Mouse (Mus musculus) intestine, postnatal 0 days (tissue): ENCODE data around the gene Cdkal1. TPM values are rescaled to one million over a fixed set of nuclear protein-coding genes. Genes with fewer than 3 reads are reported as not detected.

Experiments used
- ATAC-seq: fragments of 200-750 bp; cut with Nextera tagmentation; 2 replicates; pipeline ENCODE4 v1.8.0; 2017; ENCODE audit warnings: mild to moderate bottlenecking, moderate TSS enrichment, moderate library complexity
- H3K27ac ChIP-seq: fragments of 300-500 bp; sonication (generic); 2 replicates; pipeline ENCODE4 v1.5.1; 2014; ENCODE audit warnings: mild to moderate bottlenecking, low read depth, low read length, moderate library complexity
- H3K27me3 ChIP-seq: fragments of 300-500 bp; sonication (generic); replicated peaks from 2 replicates; pipeline ENCODE4 v1.6.1; 2014; ENCODE audit warnings: low read length, mixed read lengths; ENCODE audit not compliant: control insufficient read depth, insufficient read depth
- H3K36me3 ChIP-seq: fragments of 300-500 bp; sonication (generic); 2 replicates; pipeline ENCODE4 v1.6.1; 2014; ENCODE audit warnings: mild to moderate bottlenecking, moderate library complexity; ENCODE audit not compliant: control insufficient read depth, insufficient read depth
- H3K4me1 ChIP-seq: fragments of 300-500 bp; sonication (generic); replicated peaks from 2 replicates; pipeline ENCODE4 v1.6.1; 2014; ENCODE audit warnings: antibody characterized with exemption, low read length, mixed read lengths; ENCODE audit not compliant: control insufficient read depth, insufficient read depth
- H3K4me2 ChIP-seq: fragments of 300-500 bp; sonication (generic); replicated peaks from 2 replicates; pipeline ENCODE4 v1.6.1; 2014; ENCODE audit warnings: low read depth, mild to moderate bottlenecking, moderate library complexity
- H3K4me3 ChIP-seq: fragments of 300-500 bp; sonication (generic); 2 replicates; pipeline ENCODE4 v1.5.1; 2014; ENCODE audit warnings: low read depth, low read length
- H3K9ac ChIP-seq: fragments of 300-500 bp; sonication (generic); 2 replicates; pipeline ENCODE4 v1.6.1; 2014; ENCODE audit warnings: mild to moderate bottlenecking, low read depth, low read length
- H3K9me3 ChIP-seq: fragments of 300-500 bp; sonication (generic); 2 replicates; pipeline ENCODE4 v1.6.1; 2016; ENCODE audit warnings: mixed run types; ENCODE audit not compliant: control insufficient read depth
- CTCF ChIP-seq: sonication (generic); IDR thresholded peaks from 2 replicates; pipeline ENCODE4 v1.5.1; 2016; ENCODE audit warnings: low read depth, mild to moderate bottlenecking, control low read depth, antibody characterized with exemption, moderate library complexity
- WGBS: fragments of 180-500 bp; shearing (Covaris S2); extraction: QIAGEN DNeasy Blood & Tissue Kit; methylation state at CpG from one replicate; pipeline ENCODE4 v1.1.7; 2014; 5-methylcytosine and 5-hydroxymethylcytosine counted together
- polyA plus RNA-seq: library from polyadenylated mRNA; unstranded; fragments of >200 nt; fragmentation: Nextera tagmentation; extraction: Ambion mirVana; gene quantifications from 2 replicates; pipeline ENCODE4 v1.2.1, GENCODE M21; 2015

Gene Cdkal1
- polyA plus RNA-seq, 1 experiment from 2014 or later = 13.5 TPM

DNA sequence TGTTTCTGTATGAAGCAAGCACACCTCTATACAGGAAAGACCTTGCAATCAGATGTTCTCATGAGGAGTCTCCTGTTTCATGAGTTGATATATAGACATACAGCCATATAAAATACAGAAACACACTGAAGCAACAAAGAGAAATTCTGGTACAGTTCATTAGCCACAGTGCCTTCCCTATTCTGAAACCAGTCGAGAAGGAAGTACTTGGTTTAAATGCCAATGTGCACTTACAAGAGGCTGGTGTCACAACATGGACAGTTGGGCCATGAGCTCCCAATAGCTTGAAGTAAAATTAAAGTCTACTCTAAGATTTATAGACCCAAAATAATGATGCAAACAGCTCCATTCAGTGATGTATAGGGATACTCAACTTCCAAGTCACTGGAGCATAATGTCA, 132.3 kb downstream of the Cdkal1 start:
- Histone ChIP-seq H3K4me2 (no peak overlapping the region), H3K36me3 (no peaks in the 10 kb centered on the region), H3K4me1 (no peaks in the 10 kb centered on the region), H3K27me3 (no peaks in the 10 kb centered on the region), H3K9ac (no peak overlapping the region), H3K27ac (no peak overlapping the region), H3K9me3 (no peaks in the 10 kb centered on the region), H3K4me3 (no peak overlapping the region)
- WGBS = 83% methylated on average over 1 of the region's 1 CpGs
- ATAC-seq = no peak
- TF ChIP-seq CTCF = no peak

DNA sequence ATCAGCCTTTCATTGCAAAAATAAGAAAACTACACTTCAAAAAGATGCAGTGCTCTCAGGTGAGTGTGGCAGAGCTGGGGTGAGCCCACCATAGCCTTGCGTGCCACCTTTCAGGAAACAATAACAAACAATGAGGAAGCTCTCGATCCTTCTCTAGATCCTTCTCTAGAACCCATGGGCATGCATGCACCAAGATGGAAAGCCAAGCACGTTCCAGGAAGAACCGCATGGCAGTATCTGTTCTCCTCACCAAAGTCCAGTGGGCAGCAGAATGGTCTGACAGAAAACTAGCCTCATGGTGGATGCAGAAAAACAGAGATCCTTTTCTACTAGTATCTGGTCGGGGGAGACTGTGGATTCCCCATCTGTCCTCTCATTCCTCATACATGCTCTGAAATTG, 134.3 kb downstream of the Cdkal1 start:
- no peaks in the 10 kb centered on the region for H3K36me3 ChIP-seq
- no peak for ATAC-seq
- no peak overlapping the region for H3K4me2 ChIP-seq
- H3K9ac ChIP-seq = no peak overlapping the region
- WGBS = 96% methylated on average over 5 of the region's 5 CpGs
- TF ChIP-seq CTCF = no peak
- H3K4me1 ChIP-seq = no peaks in the 10 kb centered on the region
- H3K9me3 ChIP-seq = no peaks in the 10 kb centered on the region
- no peak overlapping the region for H3K4me3 ChIP-seq
- no peaks in the 10 kb centered on the region for H3K27me3 ChIP-seq
- no peak overlapping the region for H3K27ac ChIP-seq

DNA sequence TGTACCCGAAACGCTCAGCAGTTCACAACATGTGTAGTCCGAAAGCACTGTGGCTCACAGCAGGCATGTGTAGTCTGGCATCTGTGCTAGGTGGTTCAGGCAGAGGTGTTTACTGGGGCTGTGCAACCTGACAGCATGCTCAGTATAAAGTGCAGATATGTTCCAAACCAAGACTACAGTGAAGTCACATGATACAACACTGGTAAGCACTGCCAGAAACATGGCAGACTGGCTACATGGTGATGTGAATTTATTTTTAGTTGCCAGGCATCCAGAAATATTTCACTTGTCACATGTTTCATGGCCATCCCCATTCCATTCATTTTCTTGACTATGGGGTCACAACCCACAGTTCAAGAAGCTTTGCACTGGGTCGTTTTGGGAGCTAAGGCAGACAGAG, 138.9 kb downstream of the Cdkal1 start:
- Histone ChIP-seq H3K4me2 (no peak overlapping the region), H3K27me3 (no peaks in the 10 kb centered on the region), H3K9me3 (no peaks in the 10 kb centered on the region), H3K27ac (no peak overlapping the region), H3K4me1 (no peaks in the 10 kb centered on the region), H3K36me3 (no peaks in the 10 kb centered on the region), H3K9ac (no peak overlapping the region), H3K4me3 (no peak overlapping the region)
- 80% methylated on average over 4 of the region's 4 CpGs for WGBS
- ATAC-seq = no peak
- TF ChIP-seq CTCF = no peak

DNA sequence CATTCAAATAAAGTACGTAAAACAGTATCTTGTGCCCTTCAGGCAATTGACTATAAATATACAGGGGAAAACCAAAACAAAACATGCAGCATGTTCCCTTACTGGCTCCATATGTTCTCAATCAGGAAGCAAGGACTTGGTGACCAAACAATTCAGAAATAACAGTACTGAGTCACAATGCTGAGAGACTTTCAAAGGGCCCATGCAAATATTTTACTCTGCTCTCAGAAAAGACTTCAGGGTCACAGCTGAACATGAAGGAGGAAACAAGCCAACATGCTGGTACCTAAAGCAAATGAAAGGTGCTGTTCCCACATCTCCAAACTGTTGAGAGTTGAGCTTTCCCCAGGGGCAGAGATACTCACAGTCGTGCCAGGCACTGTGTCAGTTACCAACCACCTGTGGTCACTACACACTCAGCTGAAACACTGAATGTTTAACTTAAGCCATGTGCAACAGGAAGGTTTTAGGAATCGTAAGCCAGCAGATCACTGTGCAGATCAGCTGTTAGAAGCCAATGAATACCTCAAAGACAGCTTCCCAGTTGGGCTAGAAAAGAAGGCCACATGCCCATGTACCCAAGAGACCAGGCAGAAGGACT, 140.1 kb downstream of the Cdkal1 start:
- Histone ChIP-seq H3K9me3 (no peaks in the 10 kb centered on the region), H3K4me3 (no peak overlapping the region), H3K9ac (no peak overlapping the region), H3K4me2 (no peak overlapping the region), H3K27ac (no peak overlapping the region), H3K36me3 (no peaks in the 10 kb centered on the region), H3K27me3 (no peaks in the 10 kb centered on the region), H3K4me1 (no peaks in the 10 kb centered on the region)
- no peak for TF ChIP-seq CTCF
- ATAC-seq = no peak
- 66% methylated on average over 3 of the region's 3 CpGs for WGBS

DNA sequence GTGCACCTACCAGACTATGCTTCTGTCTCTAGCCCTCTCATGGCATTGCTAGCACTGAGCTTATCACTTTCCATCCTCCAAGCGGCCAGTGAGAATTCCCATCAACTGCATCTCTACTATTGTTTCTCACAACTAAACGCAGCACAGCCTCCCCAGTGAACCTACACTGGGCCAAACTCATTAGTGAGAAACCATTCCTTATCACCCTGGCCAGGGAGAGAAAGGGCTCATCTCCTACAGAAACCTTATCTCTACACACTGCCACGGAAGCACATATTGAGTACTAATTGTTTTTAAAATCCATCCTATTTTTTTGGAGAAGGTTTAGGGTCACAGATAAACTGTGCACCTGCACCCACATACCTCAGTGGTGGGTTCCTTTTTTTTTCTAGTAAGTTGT, 147.9 kb downstream of the Cdkal1 start:
- no peaks in the 10 kb centered on the region for H3K4me1 ChIP-seq
- H3K4me2 ChIP-seq = no peak overlapping the region
- no peaks in the 10 kb centered on the region for H3K27me3 ChIP-seq
- 0 out of 2 replicates have a peak, but pooled peaks cover 6% of the 10 kb centered on the region for H3K36me3 ChIP-seq
- no peak overlapping the region for H3K9ac ChIP-seq
- no peak overlapping the region for H3K4me3 ChIP-seq
- ATAC-seq = no peak
- no peak for TF ChIP-seq CTCF
- no peak overlapping the region for H3K27ac ChIP-seq
- H3K9me3 ChIP-seq = no peaks in the 10 kb centered on the region
- 89% methylated on average over 3 of the region's 3 CpGs for WGBS

DNA sequence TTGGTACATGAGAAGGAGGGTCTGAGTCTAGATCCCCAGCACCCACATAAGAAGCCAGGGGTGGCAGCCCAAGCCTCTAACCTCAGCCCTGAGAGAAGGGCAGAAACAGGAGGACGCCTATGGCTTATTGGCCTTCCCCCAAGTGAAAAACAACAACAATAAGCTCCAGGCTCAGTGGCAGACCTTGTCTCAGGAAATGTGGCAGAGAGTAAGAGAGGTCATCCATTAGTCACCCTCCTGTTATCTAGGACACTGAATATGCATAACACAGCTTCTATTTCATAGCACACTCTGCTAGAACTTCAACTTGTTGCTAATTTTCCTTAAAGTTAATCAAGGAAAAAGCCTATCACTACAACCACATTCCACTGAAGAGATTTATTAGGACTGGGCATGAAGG, 154.1 kb downstream of the Cdkal1 start:
- Histone ChIP-seq H3K4me2 (no peak overlapping the region), H3K4me3 (no peak overlapping the region), H3K36me3 (no peaks in the 10 kb centered on the region), H3K27ac (no peak overlapping the region), H3K9ac (no peak overlapping the region), H3K27me3 (no peaks in the 10 kb centered on the region), H3K4me1 (no peaks in the 10 kb centered on the region), H3K9me3 (no peaks in the 10 kb centered on the region)
- no peak for ATAC-seq
- 79% methylated on average over 1 of the region's 1 CpGs for WGBS
- no peak for TF ChIP-seq CTCF

DNA sequence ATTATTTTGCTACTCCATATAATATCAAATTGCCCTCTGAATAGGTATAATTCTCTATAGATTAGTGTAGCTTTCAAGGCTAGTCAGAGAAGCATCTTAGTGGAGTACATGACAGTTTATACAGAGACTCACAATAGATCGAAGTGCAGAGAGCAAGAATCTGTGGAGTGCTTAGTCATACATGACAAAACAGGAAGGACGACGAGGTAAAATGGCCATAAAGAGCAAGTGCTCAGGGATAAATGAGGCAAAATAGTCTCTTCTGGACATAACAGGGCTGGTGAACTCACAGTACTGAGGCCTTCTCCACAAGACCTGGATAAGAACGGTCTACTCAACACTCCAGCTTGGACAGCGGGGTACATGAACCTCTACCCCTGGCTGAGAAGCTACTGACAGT, 155.6 kb downstream of the Cdkal1 start:
- H3K27me3 ChIP-seq = no peaks in the 10 kb centered on the region
- ATAC-seq = no peak
- H3K9ac ChIP-seq = no peak overlapping the region
- H3K27ac ChIP-seq = no peak overlapping the region
- no peaks in the 10 kb centered on the region for H3K36me3 ChIP-seq
- no peak overlapping the region for H3K4me2 ChIP-seq
- no peak overlapping the region for H3K4me3 ChIP-seq
- H3K9me3 ChIP-seq = no peaks in the 10 kb centered on the region
- 89% methylated on average over 5 of the region's 5 CpGs for WGBS
- H3K4me1 ChIP-seq = no peaks in the 10 kb centered on the region
- no peak for TF ChIP-seq CTCF
